Mouse (Mus musculus): ENCODE measurements at regions not wholly inside any gene's neighbourhood (a gene's known extent, or its start where the extent isn't known, plus 50 kb on each side); places are given as distances from the start of the nearest gene placed in this dataset.

DNA sequence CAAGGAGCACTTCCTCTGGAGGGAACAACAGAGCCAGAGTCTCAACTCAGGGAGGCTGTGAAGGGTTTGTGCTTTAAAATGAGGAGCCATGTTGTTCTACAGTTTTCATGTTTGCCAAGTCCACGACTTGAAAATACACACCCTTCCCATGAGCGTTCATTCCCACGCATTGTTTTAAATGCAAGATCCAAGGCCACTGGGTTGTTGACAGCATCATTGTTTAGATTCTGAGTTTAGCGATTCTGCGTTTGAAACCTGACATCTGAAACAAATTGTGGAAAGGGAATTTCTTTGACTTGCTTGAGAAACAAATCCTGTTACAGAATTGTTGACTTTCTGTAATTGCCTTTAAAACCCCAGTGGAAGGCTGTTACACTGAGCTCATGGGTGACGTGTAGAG lies 248.0 kb downstream of the Irs2 start:
- 70% methylated on average over 6 of the region's 6 CpGs for WGBS
- Histone ChIP-seq H3K27ac (ENCODE audit: insufficient read depth, low read depth, low read length) (no peak overlapping the region), H3K4me3 (ENCODE audit: insufficient read depth, low read depth, low read length) (no peak overlapping the region), H3K4me1 (ENCODE audit: control insufficient read depth, insufficient read depth, low read length) (peaks cover 6% of the 10 kb centered on the region; the same call in 1 of the 2 replicates)
- TF ChIP-seq CTCF (IDR thresholded peaks at IDR 0.05; ENCODE audit: insufficient read depth, low read depth, low read length), result no peak
- no peak for TF ChIP-seq POLR2A (IDR thresholded peaks at IDR 0.05; ENCODE audit: insufficient read depth, low read depth, low read length)

DNA sequence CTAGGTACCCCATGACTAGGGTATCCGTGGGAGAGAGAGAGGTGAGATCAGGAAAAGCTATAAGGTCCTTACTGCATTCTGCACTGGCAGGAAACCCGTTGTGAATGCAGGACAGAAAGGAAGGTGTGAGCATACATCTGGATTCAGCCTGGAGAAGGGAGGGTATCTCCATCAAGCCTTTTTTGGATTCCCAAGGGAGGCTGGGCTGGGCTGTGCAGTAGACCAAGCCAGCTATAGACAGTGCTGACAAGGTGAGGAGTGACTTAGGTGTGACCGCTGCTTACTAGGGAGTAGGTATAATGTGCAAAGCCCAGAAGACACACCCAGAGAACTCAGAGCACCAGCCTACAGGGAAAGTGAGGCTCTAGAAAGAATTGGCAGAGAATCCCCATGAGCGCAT lies 250.1 kb downstream of the Irs2 start:
- 98% methylated on average over 4 of the region's 4 CpGs for WGBS
- Histone ChIP-seq H3K4me3 (ENCODE audit: insufficient read depth, low read depth, low read length) (no peak overlapping the region), H3K27ac (ENCODE audit: insufficient read depth, low read depth, low read length) (no peak overlapping the region), H3K4me1 (ENCODE audit: control insufficient read depth, insufficient read depth, low read length) (peaks cover 6% of the 10 kb centered on the region; the same call in 1 of the 2 replicates)
- TF ChIP-seq CTCF (IDR thresholded peaks at IDR 0.05; ENCODE audit: insufficient read depth, low read depth, low read length) (no peak), POLR2A (IDR thresholded peaks at IDR 0.05; ENCODE audit: insufficient read depth, low read depth, low read length) (no peak)

DNA sequence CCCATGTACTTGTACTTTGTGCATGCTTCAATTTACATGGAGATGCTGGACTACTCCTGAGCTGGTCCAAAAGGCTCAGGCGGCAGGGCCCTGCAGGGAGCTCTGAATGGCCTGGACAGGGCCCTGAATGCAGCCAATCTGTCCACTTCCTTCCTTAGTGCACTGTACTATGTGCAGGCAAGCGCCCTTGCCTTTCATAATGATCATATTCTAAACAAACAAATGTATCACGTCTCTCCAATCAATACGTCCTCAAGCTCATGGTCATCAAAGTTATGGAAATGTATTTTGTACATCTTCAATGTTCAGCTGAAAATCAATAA lies 253.3 kb downstream of the Irs2 start:
- 88% methylated on average over 4 of the region's 4 CpGs for WGBS
- no peaks in the 10 kb centered on the region; the same call in 1 of the 2 replicates for H3K4me1 ChIP-seq (ENCODE audit: control insufficient read depth, insufficient read depth, low read length)
- no peak overlapping the region for H3K4me3 ChIP-seq (ENCODE audit: insufficient read depth, low read depth, low read length)
- TF ChIP-seq CTCF (IDR thresholded peaks at IDR 0.05; ENCODE audit: insufficient read depth, low read depth, low read length) (no peak), POLR2A (IDR thresholded peaks at IDR 0.05; ENCODE audit: insufficient read depth, low read depth, low read length) (no peak)
- H3K27ac ChIP-seq (ENCODE audit: insufficient read depth, low read depth, low read length), result no peak overlapping the region

DNA sequence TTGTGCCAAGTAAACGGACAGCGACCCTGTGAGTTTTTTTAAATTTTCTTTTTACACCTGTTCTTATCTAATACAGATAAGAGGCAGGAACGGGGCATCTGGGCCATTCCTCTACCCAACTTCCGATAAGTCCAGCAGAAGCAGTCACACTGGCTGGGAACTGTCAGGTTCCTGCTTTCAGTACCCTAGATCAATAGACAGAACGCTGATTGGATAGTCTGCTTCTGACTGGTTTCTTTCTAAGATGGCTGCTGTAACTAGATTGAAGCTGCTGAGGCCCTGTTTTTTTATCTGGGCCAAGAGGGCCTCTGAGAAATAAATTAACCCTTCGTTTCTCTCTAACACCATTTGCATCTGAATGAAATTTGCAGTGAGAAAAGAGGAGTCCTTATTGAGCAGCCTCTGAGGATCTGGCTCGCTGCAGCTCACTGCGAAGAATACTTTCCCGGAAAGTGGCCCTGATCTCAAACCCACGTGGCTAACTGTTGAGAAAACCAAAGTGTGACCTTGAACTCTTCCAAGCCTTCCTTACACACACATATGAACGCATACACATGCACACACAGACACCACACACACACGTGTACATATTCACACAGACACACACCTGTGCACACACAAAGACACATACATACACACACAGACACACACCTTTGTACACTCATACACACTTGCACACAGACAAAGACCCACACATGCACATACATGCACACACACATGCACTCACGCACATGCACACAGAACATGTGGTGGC lies 253.8 kb downstream of the Irs2 start:
- H3K4me3 ChIP-seq (ENCODE audit: insufficient read depth, low read depth, low read length), result no peak overlapping the region
- H3K27ac ChIP-seq (ENCODE audit: insufficient read depth, low read depth, low read length), result no peak overlapping the region
- 74% methylated on average over 13 of the region's 13 CpGs for WGBS
- TF ChIP-seq CTCF (IDR thresholded peaks at IDR 0.05; ENCODE audit: insufficient read depth, low read depth, low read length), result no peak
- no peak for TF ChIP-seq POLR2A (IDR thresholded peaks at IDR 0.05; ENCODE audit: insufficient read depth, low read depth, low read length)
- H3K4me1 ChIP-seq (ENCODE audit: control insufficient read depth, insufficient read depth, low read length), result no peaks in the 10 kb centered on the region; the same call in 1 of the 2 replicates

DNA sequence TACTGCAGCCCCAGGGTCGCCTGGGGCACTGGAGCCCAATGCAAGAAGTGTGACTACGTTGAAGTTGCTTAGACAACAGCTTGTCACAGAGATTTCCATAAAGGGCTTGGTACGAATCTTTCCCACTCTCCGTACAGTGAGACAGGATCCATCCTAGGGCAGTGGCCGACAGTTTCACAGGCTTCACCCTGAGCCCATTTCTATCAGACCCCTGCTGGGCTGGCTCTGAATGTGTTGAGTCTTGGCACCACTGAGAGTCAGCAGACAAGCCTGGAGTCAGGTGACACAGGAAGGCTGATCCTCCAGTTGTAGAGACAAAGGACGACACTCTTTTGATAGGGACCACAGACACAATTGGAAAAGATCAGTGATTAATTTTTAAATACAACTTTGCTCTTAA lies 255.2 kb downstream of the Irs2 start:
- H3K4me3 ChIP-seq (ENCODE audit: insufficient read depth, low read depth, low read length), result no peak overlapping the region
- no peaks in the 10 kb centered on the region; the same call in 1 of the 2 replicates for H3K4me1 ChIP-seq (ENCODE audit: control insufficient read depth, insufficient read depth, low read length)
- no peak overlapping the region for H3K27ac ChIP-seq (ENCODE audit: insufficient read depth, low read depth, low read length)
- WGBS, result 83% methylated on average over 6 of the region's 6 CpGs
- TF ChIP-seq CTCF (IDR thresholded peaks at IDR 0.05; ENCODE audit: insufficient read depth, low read depth, low read length) (no peak), POLR2A (IDR thresholded peaks at IDR 0.05; ENCODE audit: insufficient read depth, low read depth, low read length) (no peak)

DNA sequence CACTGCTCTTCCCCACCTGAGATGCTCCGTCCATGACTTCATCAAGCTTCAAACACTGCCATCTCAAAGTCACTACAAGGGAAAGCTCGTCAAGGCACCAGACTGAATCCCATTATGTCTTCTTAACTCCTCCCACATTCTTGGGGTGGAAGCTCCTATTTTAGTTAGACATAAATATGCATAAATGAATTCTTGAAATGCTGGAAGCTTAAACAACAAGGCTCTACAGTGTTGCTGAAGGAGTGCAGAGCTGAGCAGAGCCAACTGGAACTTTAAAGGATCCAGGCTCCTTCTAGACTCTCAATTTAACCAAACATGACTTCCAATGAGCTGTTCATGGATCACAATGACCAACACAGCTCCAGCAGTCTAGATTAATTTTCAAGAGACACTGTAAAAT lies 261.1 kb downstream of the Irs2 start:
- Histone ChIP-seq H3K4me1 (ENCODE audit: control insufficient read depth, insufficient read depth, low read length) (no peaks in the 10 kb centered on the region), H3K27ac (ENCODE audit: insufficient read depth, low read depth, low read length) (no peak overlapping the region), H3K4me3 (ENCODE audit: insufficient read depth, low read depth, low read length) (no peak overlapping the region)
- TF ChIP-seq CTCF (IDR thresholded peaks at IDR 0.05; ENCODE audit: insufficient read depth, low read depth, low read length) (no peak), POLR2A (IDR thresholded peaks at IDR 0.05; ENCODE audit: insufficient read depth, low read depth, low read length) (no peak)
- WGBS, result 93% methylated on average over 2 of the region's 2 CpGs

DNA sequence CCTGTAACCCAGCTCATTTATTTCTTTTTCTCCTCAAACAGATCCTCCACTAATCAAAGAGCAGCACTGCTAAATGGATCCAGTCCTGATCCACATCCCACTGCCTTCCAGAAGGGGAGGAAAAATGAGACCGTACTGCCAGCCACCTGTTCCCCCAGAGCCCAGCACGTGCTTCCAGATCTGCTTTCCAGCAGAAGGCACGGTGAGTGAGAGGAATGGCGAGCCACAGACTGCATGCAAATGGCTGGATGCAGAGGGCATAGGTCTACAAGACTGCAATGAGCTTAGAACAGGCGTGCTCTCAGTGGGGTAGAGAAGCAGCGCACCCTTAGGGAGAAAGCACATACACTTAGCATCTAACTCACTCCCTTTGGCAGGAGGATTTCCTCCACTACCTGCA lies 265.0 kb downstream of the Irs2 start:
- no peaks in the 10 kb centered on the region for H3K4me1 ChIP-seq (ENCODE audit: control insufficient read depth, insufficient read depth, low read length)
- WGBS, result 84% methylated on average over 6 of the region's 6 CpGs
- TF ChIP-seq POLR2A (IDR thresholded peaks at IDR 0.05; ENCODE audit: insufficient read depth, low read depth, low read length), result no peak
- no peak for TF ChIP-seq CTCF (IDR thresholded peaks at IDR 0.05; ENCODE audit: insufficient read depth, low read depth, low read length)
- H3K4me3 ChIP-seq (ENCODE audit: insufficient read depth, low read depth, low read length), result no peak overlapping the region
- H3K27ac ChIP-seq (ENCODE audit: insufficient read depth, low read depth, low read length), result no peak overlapping the region

DNA sequence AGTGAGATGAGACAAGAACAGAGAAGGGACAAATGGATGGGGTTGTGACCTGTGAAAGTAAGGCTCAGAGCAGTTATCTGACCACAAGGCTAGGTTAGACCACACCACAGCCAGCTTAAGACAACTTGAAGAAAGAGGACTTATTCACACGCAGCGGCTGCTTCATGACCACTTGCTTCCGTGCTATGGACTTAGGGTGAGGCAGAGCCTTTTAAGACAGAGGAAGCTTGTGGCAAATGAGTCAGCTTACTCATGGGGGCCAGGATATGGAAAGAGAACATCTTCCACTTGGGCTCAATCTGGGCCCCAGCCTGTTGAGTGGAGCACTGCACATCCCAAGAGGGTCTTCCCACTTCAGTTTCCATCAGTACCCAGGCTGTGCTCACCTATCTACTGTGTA lies 267.4 kb downstream of the Irs2 start:
- Histone ChIP-seq H3K4me1 (ENCODE audit: control insufficient read depth, insufficient read depth, low read length) (no peaks in the 10 kb centered on the region), H3K4me3 (ENCODE audit: insufficient read depth, low read depth, low read length) (no peak overlapping the region), H3K27ac (ENCODE audit: insufficient read depth, low read depth, low read length) (no peak overlapping the region)
- WGBS, result 89% methylated on average over 3 of the region's 3 CpGs
- TF ChIP-seq POLR2A (IDR thresholded peaks at IDR 0.05; ENCODE audit: insufficient read depth, low read depth, low read length) (no peak), CTCF (IDR thresholded peaks at IDR 0.05; ENCODE audit: insufficient read depth, low read depth, low read length) (no peak)

DNA sequence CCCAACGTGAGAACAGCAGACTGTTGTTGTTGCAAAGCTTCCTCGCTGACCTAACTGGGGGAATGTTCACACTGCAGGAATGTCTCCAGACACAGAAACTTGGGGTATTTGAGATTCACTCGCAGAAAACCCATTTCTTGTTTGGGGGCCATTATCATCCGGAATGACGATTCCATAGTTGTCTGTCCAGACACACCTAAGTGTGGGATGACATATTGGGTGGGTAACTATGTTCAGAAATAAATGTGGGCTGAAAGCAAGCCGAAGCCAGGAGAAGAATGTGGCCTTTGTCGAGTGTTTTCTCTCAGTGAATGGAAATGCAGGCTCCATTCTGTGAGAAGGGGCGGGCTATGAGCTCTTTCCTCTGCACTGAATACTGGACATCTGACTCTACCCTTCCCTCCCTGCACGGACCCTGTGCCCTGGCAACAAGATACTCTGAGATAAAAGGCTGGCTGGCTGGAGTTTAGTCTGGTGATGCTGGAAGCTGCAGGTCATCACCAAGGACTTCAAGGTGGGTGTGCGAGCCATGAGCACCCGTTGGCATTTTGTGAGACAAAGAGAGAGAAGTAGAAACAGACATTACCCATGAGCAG lies 269.7 kb downstream of the Irs2 start:
- 68% methylated on average over 11 of the region's 11 CpGs for WGBS
- H3K27ac ChIP-seq (ENCODE audit: insufficient read depth, low read depth, low read length), result no peak overlapping the region
- H3K4me3 ChIP-seq (ENCODE audit: insufficient read depth, low read depth, low read length), result no peak overlapping the region
- no peaks in the 10 kb centered on the region for H3K4me1 ChIP-seq (ENCODE audit: control insufficient read depth, insufficient read depth, low read length)
- TF ChIP-seq CTCF (IDR thresholded peaks at IDR 0.05; ENCODE audit: insufficient read depth, low read depth, low read length) (no peak), POLR2A (IDR thresholded peaks at IDR 0.05; ENCODE audit: insufficient read depth, low read depth, low read length) (no peak)
